Mouse (Mus musculus) kidney, postnatal 25 days (tissue): Measurements from ENCODE around the gene Mvb12b.

Source experiments
- DNase-seq, 2 experiments: peaks; one replicate each; pipeline ENCODE4 v3.0.0; 2021; ENCODE audit warnings: mixed read lengths in 2 of 2

The Mvb12b gene

GRCm38 (mm10) chr2:33772439-33772838 lies 115.3 kb downstream of the Mvb12b start:
- DNase-seq = no peak

- no peak for DNase-seq
Measured at GRCm38 (mm10) chr2:33771388-33771787, 116.4 kb downstream of the Mvb12b start.

- DNase-seq = peak; percentile 64 to 65
Measured at GRCm38 (mm10) chr2:33770526-33771130, 117.1 kb downstream of the Mvb12b start.

GRCm38 (mm10) chr2:33764476-33764875 lies 123.3 kb downstream of the Mvb12b start:
- DNase-seq = peak; percentile 68 to 70

GRCm38 (mm10) chr2:33762210-33762609 lies 125.5 kb downstream of the Mvb12b start:
- peak; percentile 47 to 74 for DNase-seq

GRCm38 (mm10) chr2:33760571-33760991 lies 127.2 kb downstream of the Mvb12b start:
- DNase-seq = no peak

GRCm38 (mm10) chr2:33759447-33759846 lies 128.3 kb downstream of the Mvb12b start:
- DNase-seq = no peak

GRCm38 (mm10) chr2:33755633-33756020 lies 132.1 kb downstream of the Mvb12b start:
- no peak for DNase-seq

- no peak for DNase-seq
Measured at GRCm38 (mm10) chr2:33754980-33755632, 132.6 kb downstream of the Mvb12b start.

GRCm38 (mm10) chr2:33754317-33754633 lies 133.5 kb downstream of the Mvb12b start:
- DNase-seq = no peak

- DNase-seq = peak; percentile 91
Measured at GRCm38 (mm10) chr2:33753630-33754316, 134.0 kb downstream of the Mvb12b start.

- DNase-seq = no peak
Measured at GRCm38 (mm10) chr2:33750611-33751010, 137.1 kb downstream of the Mvb12b start.

GRCm38 (mm10) chr2:33746471-33746870 lies 141.3 kb downstream of the Mvb12b start:
- peak; percentile 71 to 90 for DNase-seq

- DNase-seq = no peak
Measured at GRCm38 (mm10) chr2:33745724-33746123, 142.0 kb downstream of the Mvb12b start.

GRCm38 (mm10) chr2:33737128-33737527 lies 150.6 kb downstream of the Mvb12b start:
- no peak for DNase-seq

- DNase-seq = peak; percentile 56 to 73
Measured at GRCm38 (mm10) chr2:33736722-33737121, 151.0 kb downstream of the Mvb12b start.

- DNase-seq = peak; percentile 67 to 84
Measured at GRCm38 (mm10) chr2:33734781-33735485, 152.8 kb downstream of the Mvb12b start.

GRCm38 (mm10) chr2:33729701-33730100 lies 158.0 kb downstream of the Mvb12b start:
- DNase-seq = no peak

GRCm38 (mm10) chr2:33727199-33727598 lies 160.5 kb downstream of the Mvb12b start:
- DNase-seq = no peak

- no peak for DNase-seq
Measured at GRCm38 (mm10) chr2:33720380-33720898, 167.3 kb downstream of the Mvb12b start.

GRCm38 (mm10) chr2:33719339-33720066 lies 168.2 kb downstream of the Mvb12b start:
- DNase-seq = no peak

- no peak for DNase-seq
Measured at GRCm38 (mm10) chr2:33718561-33718960, 169.2 kb downstream of the Mvb12b start.
